Mouse (Mus musculus): Measurements from ENCODE around the gene Evc. TPM values are rescaled to one million over a fixed set of nuclear protein-coding genes. Genes with fewer than 3 reads are reported as not detected.

Gene Evc
- total and polyA plus RNA-seq, 3 experiments, result 0.17 to 0.91 (median 0.73) TPM

- no peak overlapping the region for H3K4me3 ChIP-seq (replicated peaks in 1 of 3; ENCODE audit: low read depth in 2 of 3, low read length in 2 of 3, poor library complexity in 1 of 3)
- H3K4me2 ChIP-seq (ENCODE audit: insufficient read depth, low read depth, poor library complexity, severe bottlenecking), result no peak overlapping the region
- H3K9me3 ChIP-seq (replicated peaks; ENCODE audit: low read length), result no peaks in the 10 kb centered on the region
- peaks cover 0 to 15% of the 10 kb centered on the region in 2 experiments for H3K36me3 ChIP-seq (replicated peaks in 1 of 2; ENCODE audit: control insufficient read depth in 1 of 2, insufficient read depth in 1 of 2, low read length in 1 of 2)
- H3K27me3 ChIP-seq (replicated peaks), result no peaks in the 10 kb centered on the region
- no peak overlapping the region for H3K9ac ChIP-seq (ENCODE audit: insufficient read depth, low read depth)
- dilution Hi-C loops (cut with MboI; ENCODE audit: extremely low pct_ligation_motif_present, extremely low pct_unique_long_range_greater_than_20kb, low sequenced_read_pairs) (no loop called here), in situ Hi-C loops (cut with MboI; ENCODE audit: low pct_ligation_motif_present, low pct_unique_long_range_greater_than_20kb, low sequenced_read_pairs) (no loop called here)
- TF ChIP-seq MAX (IDR thresholded peaks at IDR 0.05; ENCODE audit: low read length) (no peak), ETS1 (conservative IDR thresholded peaks at IDR 0.05; ENCODE audit: low read depth, low read length) (no peak), RAD21 (IDR thresholded peaks at IDR 0.05; ENCODE audit: low read depth, low read length) (no peak), CHD2 (IDR thresholded peaks at IDR 0.05; ENCODE audit: low read length) (no peak), ZMIZ1 (IDR thresholded peaks at IDR 0.05; ENCODE audit: low read depth, low read length) (no peak)
- H3K79me2 ChIP-seq (replicated peaks; ENCODE audit: control insufficient read depth, extremely low read depth, insufficient read depth, poor library complexity, severe bottlenecking), result no peaks in the 10 kb centered on the region
- no peak overlapping the region for H3K27ac ChIP-seq (ENCODE audit: insufficient read depth, low read depth)
- peaks cover 16 to 44% of the 10 kb centered on the region in 2 experiments for H3K4me1 ChIP-seq (ENCODE audit: control insufficient read depth in 1 of 2, insufficient read depth in 2 of 2)
- DNase-seq (ENCODE audit: extremely low read depth), result no peak
Measured at GRCm38 (mm10) chr5:37251596-37251995, 85.1 kb downstream of the Evc start.

- H3K9ac ChIP-seq (ENCODE audit: insufficient read depth, low read depth), result no peak overlapping the region
- H3K4me2 ChIP-seq (ENCODE audit: insufficient read depth, low read depth, poor library complexity, severe bottlenecking), result no peak overlapping the region
- dilution Hi-C loops (cut with MboI; ENCODE audit: extremely low pct_ligation_motif_present, extremely low pct_unique_long_range_greater_than_20kb, low sequenced_read_pairs) (no loop called here), in situ Hi-C loops (cut with MboI; ENCODE audit: low pct_ligation_motif_present, low pct_unique_long_range_greater_than_20kb, low sequenced_read_pairs) (loop anchor here (5.0 kb wide), 1 partner anchor 38 kb away; no protein-coding TSS in a partner anchor)
- H3K36me3 ChIP-seq (replicated peaks in 1 of 2; ENCODE audit: control insufficient read depth in 1 of 2, insufficient read depth in 1 of 2, low read length in 1 of 2), result peaks cover 0 to 12% of the 10 kb centered on the region in 2 experiments
- peaks cover 8% of the 10 kb centered on the region for H3K27me3 ChIP-seq (replicated peaks)
- DNase-seq (ENCODE audit: extremely low read depth), result no peak
- no peak overlapping the region for H3K27ac ChIP-seq (ENCODE audit: insufficient read depth, low read depth)
- H3K4me3 ChIP-seq (replicated peaks in 1 of 3; ENCODE audit: low read depth in 2 of 3, low read length in 2 of 3, poor library complexity in 1 of 3), result no peak overlapping the region
- H3K9me3 ChIP-seq (replicated peaks; ENCODE audit: low read length), result no peaks in the 10 kb centered on the region
- H3K79me2 ChIP-seq (replicated peaks; ENCODE audit: control insufficient read depth, extremely low read depth, insufficient read depth, poor library complexity, severe bottlenecking), result no peaks in the 10 kb centered on the region
- peaks cover 12 to 41% of the 10 kb centered on the region in 2 experiments for H3K4me1 ChIP-seq (ENCODE audit: control insufficient read depth in 1 of 2, insufficient read depth in 2 of 2)
- TF ChIP-seq TCF12 (IDR thresholded peaks at IDR 0.05; ENCODE audit: low read depth, low read length), result no peak
- no peak for TF ChIP-seq RCOR1 (conservative IDR thresholded peaks at IDR 0.05; ENCODE audit: low read depth, low read length)
- TF ChIP-seq IRF4 (IDR thresholded peaks at IDR 0.05; ENCODE audit: low read depth, low read length), result no peak
- no peak for TF ChIP-seq GABPA (IDR thresholded peaks at IDR 0.05; ENCODE audit: insufficient replicate concordance, low read depth, low read length)
- no peak for TF ChIP-seq CTCF (conservative IDR thresholded peaks at IDR 0.05 in 1 of 2, IDR thresholded peaks at IDR 0.05 in 1 of 2; ENCODE audit: low read depth in 2 of 2, low read length in 2 of 2)
- TF ChIP-seq ETS1 (conservative IDR thresholded peaks at IDR 0.05; ENCODE audit: low read depth, low read length), result no peak
- no peak for TF ChIP-seq MYC (IDR thresholded peaks at IDR 0.05; ENCODE audit: low read depth, low read length)
- no peak for TF ChIP-seq SMC3 (IDR thresholded peaks at IDR 0.05; ENCODE audit: low read depth, low read length)
- no peak for TF ChIP-seq NELFE (IDR thresholded peaks at IDR 0.05; ENCODE audit: low read depth, low read length)
Measured at GRCm38 (mm10) chr5:37248870-37249269, 87.8 kb downstream of the Evc start.

GRCm38 (mm10) chr5:37247456-37247855 is 89.2 kb downstream of the Evc start:
- Histone ChIP-seq H3K4me1 (ENCODE audit: control insufficient read depth in 1 of 2, insufficient read depth in 2 of 2) (peaks cover 12 to 41% of the 10 kb centered on the region in 2 experiments), H3K4me2 (ENCODE audit: insufficient read depth, low read depth, poor library complexity, severe bottlenecking) (no peak overlapping the region), H3K36me3 (replicated peaks in 1 of 2; ENCODE audit: control insufficient read depth in 1 of 2, insufficient read depth in 1 of 2, low read length in 1 of 2) (peaks cover 0 to 9% of the 10 kb centered on the region in 2 experiments), H3K79me2 (replicated peaks; ENCODE audit: control insufficient read depth, extremely low read depth, insufficient read depth, poor library complexity, severe bottlenecking) (no peaks in the 10 kb centered on the region), H3K9ac (ENCODE audit: insufficient read depth, low read depth) (no peak overlapping the region), H3K4me3 (replicated peaks in 1 of 3; ENCODE audit: low read depth in 2 of 3, low read length in 2 of 3, poor library complexity in 1 of 3) (no peak overlapping the region), H3K9me3 (replicated peaks; ENCODE audit: low read length) (no peaks in the 10 kb centered on the region), H3K27ac (ENCODE audit: insufficient read depth, low read depth) (no peak overlapping the region), H3K27me3 (replicated peaks) (peaks cover 12% of the 10 kb centered on the region)
- no peak for TF ChIP-seq MEF2A (IDR thresholded peaks at IDR 0.05; ENCODE audit: borderline replicate concordance, low read depth, low read length)
- TF ChIP-seq ZKSCAN1 (IDR thresholded peaks at IDR 0.05; ENCODE audit: borderline replicate concordance, low read depth, low read length), result no peak
- TF ChIP-seq SMC3 (IDR thresholded peaks at IDR 0.05; ENCODE audit: low read depth, low read length), result no peak
- TF ChIP-seq ZNF384 (IDR thresholded peaks at IDR 0.05; ENCODE audit: low read depth, low read length), result no peak
- no peak for TF ChIP-seq PAX5 (IDR thresholded peaks at IDR 0.05; ENCODE audit: low read length)
- no peak for TF ChIP-seq NRF1 (IDR thresholded peaks at IDR 0.05; ENCODE audit: low read depth, low read length)
- no peak for TF ChIP-seq CHD2 (IDR thresholded peaks at IDR 0.05; ENCODE audit: low read length)
- no peak for TF ChIP-seq ELF1 (IDR thresholded peaks at IDR 0.05; ENCODE audit: low read depth, low read length)
- no peak for TF ChIP-seq MXI1 (IDR thresholded peaks at IDR 0.05; ENCODE audit: low read depth, low read length)
- no peak for TF ChIP-seq ETS1 (conservative IDR thresholded peaks at IDR 0.05; ENCODE audit: low read depth, low read length)
- TF ChIP-seq UBTF (IDR thresholded peaks at IDR 0.05; ENCODE audit: low read depth, low read length), result no peak
- no peak for TF ChIP-seq MAFK (IDR thresholded peaks at IDR 0.05; ENCODE audit: insufficient replicate concordance, low read length)
- TF ChIP-seq NELFE (IDR thresholded peaks at IDR 0.05; ENCODE audit: low read depth, low read length), result no peak
- TF ChIP-seq GABPA (IDR thresholded peaks at IDR 0.05; ENCODE audit: insufficient replicate concordance, low read depth, low read length), result no peak
- no peak for DNase-seq (ENCODE audit: extremely low read depth)
- in situ Hi-C loops (cut with MboI; ENCODE audit: low pct_ligation_motif_present, low pct_unique_long_range_greater_than_20kb, low sequenced_read_pairs), result loop anchor here (5.0 kb wide), 1 partner anchor 40 kb away; no protein-coding TSS in a partner anchor
- dilution Hi-C loops (cut with MboI; ENCODE audit: extremely low pct_ligation_motif_present, extremely low pct_unique_long_range_greater_than_20kb, low sequenced_read_pairs), result no loop called here
